Mouse (Mus musculus): ENCODE results near the gene Cdh8. TPM values are rescaled to one million over a fixed set of nuclear protein-coding genes. Genes with fewer than 3 reads are reported as not detected.

Cdh8 gene
- total RNA-seq, 1 experiment from 2014 or later: 0.30 TPM

- no peak for ATAC-seq (replicated peaks in 1 of 2; ENCODE audit: insufficient read depth in 1 of 2, low FRiP score in 2 of 2, low TSS enrichment in 1 of 2, low read depth in 1 of 2, poor library complexity in 2 of 2, severe bottlenecking in 2 of 2)
Observed at GRCm38 (mm10) chr8:99048664-99049363, 367.5 kb downstream of the Cdh8 start.

- ATAC-seq (replicated peaks in 1 of 2; ENCODE audit: insufficient read depth in 1 of 2, low FRiP score in 2 of 2, low TSS enrichment in 1 of 2, low read depth in 1 of 2, poor library complexity in 2 of 2, severe bottlenecking in 2 of 2): no peak
Observed at GRCm38 (mm10) chr8:99040423-99040822, 375.8 kb downstream of the Cdh8 start.

GRCm38 (mm10) chr8:99031060-99031459 lies 385.2 kb downstream of the Cdh8 start:
- no peak for ATAC-seq (replicated peaks in 1 of 2; ENCODE audit: insufficient read depth in 1 of 2, low FRiP score in 2 of 2, low TSS enrichment in 1 of 2, low read depth in 1 of 2, poor library complexity in 2 of 2, severe bottlenecking in 2 of 2)
